Mouse (Mus musculus) heart, embryonic 10.5 days (tissue): ENCODE measurements around the gene Sspn. TPM values are rescaled to one million over a fixed set of nuclear protein-coding genes. Genes with fewer than 3 reads are reported as not detected.

Source experiments
- DNase-seq: peaks from one replicate; pipeline ENCODE4 v3.0.0-alpha.2; 2017; ENCODE audit warnings: low spot score
- H3K27ac ChIP-seq: fragments of 300-500 bp; sonication (generic); 2 replicates; pipeline ENCODE4 v1.5.1; 2016; ENCODE audit warnings: mild to moderate bottlenecking
- H3K27me3 ChIP-seq: fragments of 300-500 bp; sonication (generic); 2 replicates; pipeline ENCODE4 v1.6.1; 2016; ENCODE audit warnings: mild to moderate bottlenecking; ENCODE audit not compliant: poor library complexity, insufficient read depth, severe bottlenecking
- H3K36me3 ChIP-seq: fragments of 300-500 bp; sonication (generic); 2 replicates; pipeline ENCODE4 v1.6.1; 2016; ENCODE audit warnings: mild to moderate bottlenecking, moderate library complexity
- H3K4me1 ChIP-seq: fragments of 300-500 bp; sonication (generic); 2 replicates; pipeline ENCODE4 v1.6.1; 2016; ENCODE audit warnings: mild to moderate bottlenecking
- H3K4me3 ChIP-seq: fragments of 300-500 bp; sonication (generic); 2 replicates; pipeline ENCODE4 v1.5.1; 2016; ENCODE audit warnings: mild to moderate bottlenecking, moderate library complexity
- H3K9me3 ChIP-seq: fragments of 300-500 bp; sonication (generic); 2 replicates; pipeline ENCODE4 v1.6.1; 2016; ENCODE audit warnings: mild to moderate bottlenecking, moderate library complexity
- WGBS: fragments of 180-500 bp; shearing (Covaris S2); methylation state at CpG from one replicate; pipeline ENCODE4 v1.1.7; 2016; 5-methylcytosine and 5-hydroxymethylcytosine counted together
- polyA plus RNA-seq: library from polyadenylated mRNA; unstranded; fragments of >200 nt; fragmentation: Nextera tagmentation; extraction: Ambion mirVana; gene quantifications from 2 replicates; pipeline ENCODE4 v1.2.1, GENCODE M21; 2016

The Sspn gene
- polyA plus RNA-seq, 1 experiment from 2014 or later = 26.6 TPM

DNA sequence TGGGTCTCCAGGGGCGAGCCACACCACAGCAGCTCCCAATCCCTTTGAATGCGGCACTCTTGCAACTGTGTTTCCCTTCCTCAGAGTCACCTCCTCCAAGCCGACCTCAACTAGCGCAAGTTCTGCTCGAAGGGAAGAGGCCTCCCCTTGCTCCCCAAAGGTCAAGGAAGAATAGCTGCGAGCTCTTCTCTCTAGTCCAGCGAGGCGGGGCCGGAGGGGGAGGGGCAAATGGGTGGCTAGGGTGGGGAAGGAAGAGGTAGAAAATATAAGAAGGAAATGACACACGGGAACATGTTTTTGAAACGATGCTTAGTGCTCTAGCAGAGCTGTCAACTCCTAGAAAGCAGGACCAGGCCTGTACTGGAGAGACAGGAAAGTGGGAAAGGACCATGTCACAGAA, 61.1 kb downstream of the Sspn start:
- H3K36me3 ChIP-seq = no peaks in the 10 kb centered on the region
- 86% methylated on average over 11 of the region's 11 CpGs for WGBS
- no peaks in the 10 kb centered on the region for H3K27me3 ChIP-seq
- H3K4me1 ChIP-seq = 0 out of 2 replicates have a peak, but pooled peaks cover 4% of the 10 kb centered on the region
- no peak for DNase-seq
- H3K27ac ChIP-seq = 0 out of 2 replicates have a peak overlapping the region, but pooled peaks have one; percentile 6
- H3K4me3 ChIP-seq = no peak overlapping the region
- H3K9me3 ChIP-seq = no peaks in the 10 kb centered on the region

DNA sequence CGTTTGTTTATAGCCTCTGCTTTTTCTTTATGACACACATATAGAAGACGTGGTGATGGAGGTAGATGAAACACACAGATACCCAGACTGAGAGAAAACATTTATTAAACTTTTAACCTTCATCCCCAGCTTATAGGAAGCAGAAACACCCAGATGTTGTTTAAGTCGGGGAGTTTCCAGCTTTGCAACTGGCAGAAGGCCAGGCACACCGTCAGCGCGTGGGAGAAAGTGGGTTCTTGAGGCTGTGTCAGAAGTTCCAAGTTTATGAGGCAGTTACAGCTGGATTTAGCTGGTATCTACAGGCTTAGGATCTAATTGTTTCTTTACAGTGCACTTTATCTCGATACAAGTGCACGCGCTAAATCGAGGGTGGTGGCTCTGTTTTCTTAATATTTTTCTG, 61.5 kb downstream of the Sspn start:
- Histone ChIP-seq H3K9me3 (no peaks in the 10 kb centered on the region), H3K27me3 (no peaks in the 10 kb centered on the region), H3K27ac (no peak overlapping the region), H3K4me3 (no peak overlapping the region), H3K36me3 (no peaks in the 10 kb centered on the region), H3K4me1 (peaks cover 5% of the 10 kb centered on the region; the same call in 1 of the 2 replicates)
- WGBS = 80% methylated on average over 10 of the region's 10 CpGs
- no peak for DNase-seq

DNA sequence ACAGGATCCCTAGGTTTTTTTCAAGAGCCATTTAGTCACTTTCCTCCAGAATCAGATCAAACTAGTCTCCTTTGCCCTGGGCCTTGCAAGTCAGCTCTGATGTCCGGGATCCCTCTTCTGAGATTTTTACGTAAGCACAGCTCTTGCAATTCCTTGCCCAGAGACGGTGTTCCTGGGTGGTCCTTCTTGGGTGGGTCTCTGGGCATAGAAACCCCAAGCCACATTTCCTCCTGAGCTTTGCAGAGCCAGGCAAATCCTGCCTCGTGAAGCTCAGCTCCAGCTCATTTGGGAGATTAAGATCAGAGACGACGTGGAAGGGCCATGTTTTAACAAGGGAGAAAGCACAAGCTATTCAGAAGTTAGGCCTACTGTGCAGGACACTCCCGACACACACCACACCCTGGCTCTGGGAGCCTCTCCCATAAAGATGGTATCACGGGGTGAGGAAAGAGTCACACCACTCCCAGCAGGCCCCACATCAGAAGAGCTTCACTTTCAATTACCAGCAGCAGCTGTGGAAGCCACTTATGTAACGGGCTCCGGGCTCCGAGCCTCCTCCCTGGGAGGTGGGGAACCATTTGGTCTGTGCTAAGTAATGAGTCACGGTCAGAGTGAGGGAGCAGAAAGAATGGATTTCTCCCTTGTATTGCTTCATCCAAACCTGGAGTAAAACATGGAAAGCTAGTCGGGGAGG, 67.0 kb downstream of the Sspn start:
- H3K27ac ChIP-seq = 0 out of 2 replicates have a peak overlapping the region, but pooled peaks have one; percentile 48
- peaks cover 11% of the 10 kb centered on the region for H3K4me1 ChIP-seq
- H3K36me3 ChIP-seq = no peaks in the 10 kb centered on the region
- no peaks in the 10 kb centered on the region for H3K9me3 ChIP-seq
- 17% methylated on average over 13 of the region's 13 CpGs for WGBS
- H3K4me3 ChIP-seq = no peak overlapping the region
- H3K27me3 ChIP-seq = no peaks in the 10 kb centered on the region
- no peak for DNase-seq

DNA sequence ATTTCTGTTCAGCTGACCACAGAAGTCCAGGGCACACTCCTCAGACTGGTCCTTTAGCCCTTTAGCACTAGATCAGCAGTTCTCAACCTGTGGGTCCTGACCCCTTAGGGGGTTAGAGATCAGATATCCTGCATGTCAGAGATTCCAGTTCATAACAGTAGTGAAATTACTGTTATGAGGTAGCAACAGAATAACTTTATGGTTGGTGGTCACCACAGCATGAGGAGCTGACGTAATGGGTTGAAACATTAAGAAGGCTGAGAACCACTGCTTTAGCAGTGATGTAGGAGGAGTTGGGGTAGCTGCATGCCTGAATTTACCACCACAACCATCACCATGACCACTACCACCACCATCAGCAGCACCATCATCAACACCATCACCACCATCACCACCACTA, 69.3 kb downstream of the Sspn start:
- H3K27me3 ChIP-seq = no peaks in the 10 kb centered on the region
- H3K27ac ChIP-seq = no peak overlapping the region
- 96% methylated on average over 1 of the region's 1 CpGs for WGBS
- no peak overlapping the region for H3K4me3 ChIP-seq
- peaks cover 14% of the 10 kb centered on the region for H3K4me1 ChIP-seq
- H3K36me3 ChIP-seq = no peaks in the 10 kb centered on the region
- DNase-seq = no peak
- H3K9me3 ChIP-seq = no peaks in the 10 kb centered on the region

DNA sequence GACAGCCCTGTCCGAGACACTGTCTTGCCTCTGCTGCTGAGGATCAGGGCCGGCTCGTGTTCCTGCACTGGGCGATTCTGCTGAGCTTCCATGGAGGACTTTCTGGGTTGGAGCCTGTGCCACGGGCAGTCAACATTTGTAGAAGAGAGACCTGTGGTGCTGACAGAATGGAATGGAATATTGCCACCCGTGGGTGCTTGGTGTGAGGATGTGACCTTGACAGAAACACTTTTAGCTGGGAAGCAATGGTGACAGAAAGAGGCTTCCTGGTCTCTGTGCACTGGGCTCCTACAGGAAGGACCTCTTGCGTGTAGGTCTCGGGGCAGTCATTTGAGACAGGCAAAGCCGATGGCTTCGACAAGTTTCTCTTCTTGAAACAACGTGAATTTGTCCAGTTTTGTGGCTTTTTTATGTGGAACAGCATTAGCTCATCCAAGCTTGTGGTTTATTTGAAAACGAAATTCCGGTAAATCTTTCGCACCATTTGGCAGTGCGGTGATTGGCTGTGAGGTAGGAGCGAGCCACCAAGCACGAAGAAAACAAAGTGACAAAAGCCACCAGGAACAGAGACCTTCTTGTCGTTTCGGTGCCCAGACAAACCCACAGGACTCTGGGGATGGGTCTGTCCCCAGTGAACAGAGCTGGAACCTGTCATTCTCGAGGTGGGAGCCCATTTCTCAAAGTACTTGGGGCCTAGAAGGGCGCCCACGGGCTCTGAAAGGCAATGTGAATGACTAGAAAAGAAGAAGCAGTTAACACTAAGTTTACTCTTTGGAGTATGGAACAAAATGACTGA, 70.2 kb downstream of the Sspn start:
- H3K27ac ChIP-seq = no peak overlapping the region
- no peaks in the 10 kb centered on the region for H3K27me3 ChIP-seq
- H3K9me3 ChIP-seq = no peaks in the 10 kb centered on the region
- H3K4me3 ChIP-seq = no peak overlapping the region
- H3K4me1 ChIP-seq = peaks cover 21% of the 10 kb centered on the region
- H3K36me3 ChIP-seq = no peaks in the 10 kb centered on the region
- 82% methylated on average over 22 of the region's 22 CpGs for WGBS
- no peak for DNase-seq

DNA sequence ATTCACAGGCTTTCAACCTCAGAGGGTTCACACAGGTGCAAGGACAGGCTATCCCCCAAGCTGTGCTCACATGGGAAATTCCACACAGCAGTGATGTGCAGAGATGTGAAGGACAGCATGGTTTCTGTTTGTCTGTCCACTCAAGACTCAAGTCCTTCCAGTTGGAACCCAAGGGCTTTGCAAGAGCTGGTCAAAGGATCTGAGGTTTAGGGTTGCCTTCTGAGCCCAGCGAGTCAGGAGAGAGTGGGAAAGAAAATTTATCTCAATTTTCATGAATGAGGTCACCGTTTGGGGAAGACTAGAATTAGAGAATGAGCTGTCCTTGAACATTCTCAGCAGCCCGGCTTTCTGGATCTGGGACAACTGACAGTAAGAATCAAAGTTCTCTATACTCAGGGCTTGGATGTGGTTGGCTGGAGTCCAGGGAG, 72.7 kb downstream of the Sspn start:
- no peak overlapping the region for H3K4me3 ChIP-seq
- 71% methylated on average over 3 of the region's 3 CpGs for WGBS
- no peaks in the 10 kb centered on the region for H3K36me3 ChIP-seq
- H3K27me3 ChIP-seq = no peaks in the 10 kb centered on the region
- peaks cover 36% of the 10 kb centered on the region for H3K4me1 ChIP-seq
- H3K27ac ChIP-seq = no peak overlapping the region
- DNase-seq = no peak
- no peaks in the 10 kb centered on the region for H3K9me3 ChIP-seq

DNA sequence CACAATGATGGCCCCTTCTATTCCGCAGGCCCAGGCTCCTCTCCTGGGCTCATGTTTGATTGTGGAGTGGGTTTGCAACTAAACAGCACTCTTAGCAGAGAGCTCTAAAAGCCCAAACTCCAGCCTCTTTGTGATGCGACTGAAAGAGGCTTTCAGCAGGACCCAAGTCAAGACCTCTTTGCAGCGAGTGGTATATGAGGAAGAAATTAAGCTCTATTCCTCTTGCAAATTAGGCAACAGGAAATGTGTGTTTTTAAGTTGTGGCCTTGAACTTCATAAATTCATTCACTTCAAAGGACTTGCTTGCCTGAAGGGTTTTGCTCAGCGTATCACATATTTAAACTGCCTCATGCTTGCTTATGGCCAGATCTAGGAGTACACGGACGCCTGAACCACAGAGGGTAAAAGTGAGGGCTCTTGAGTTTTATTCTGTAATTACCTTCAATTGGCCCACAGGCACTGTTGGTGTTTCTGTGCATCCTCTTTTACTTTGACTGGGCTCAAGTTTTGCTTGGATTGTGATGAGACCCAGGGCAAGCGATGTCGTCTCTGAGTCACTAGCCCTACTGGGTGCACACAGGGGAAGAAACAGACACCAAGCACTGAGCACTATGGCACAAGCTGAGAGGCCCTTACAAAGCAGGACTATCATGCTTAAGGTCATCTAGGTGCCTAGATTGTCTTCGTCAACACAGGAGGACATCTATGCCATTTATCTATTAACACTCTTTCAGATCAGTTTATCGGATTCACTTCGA, 73.9 kb downstream of the Sspn start:
- Histone ChIP-seq H3K27ac (no peak overlapping the region), H3K27me3 (no peaks in the 10 kb centered on the region), H3K9me3 (no peaks in the 10 kb centered on the region), H3K36me3 (no peaks in the 10 kb centered on the region), H3K4me3 (no peak overlapping the region), H3K4me1 (peaks cover 47% of the 10 kb centered on the region)
- DNase-seq = no peak
- WGBS = 87% methylated on average over 11 of the region's 11 CpGs

DNA sequence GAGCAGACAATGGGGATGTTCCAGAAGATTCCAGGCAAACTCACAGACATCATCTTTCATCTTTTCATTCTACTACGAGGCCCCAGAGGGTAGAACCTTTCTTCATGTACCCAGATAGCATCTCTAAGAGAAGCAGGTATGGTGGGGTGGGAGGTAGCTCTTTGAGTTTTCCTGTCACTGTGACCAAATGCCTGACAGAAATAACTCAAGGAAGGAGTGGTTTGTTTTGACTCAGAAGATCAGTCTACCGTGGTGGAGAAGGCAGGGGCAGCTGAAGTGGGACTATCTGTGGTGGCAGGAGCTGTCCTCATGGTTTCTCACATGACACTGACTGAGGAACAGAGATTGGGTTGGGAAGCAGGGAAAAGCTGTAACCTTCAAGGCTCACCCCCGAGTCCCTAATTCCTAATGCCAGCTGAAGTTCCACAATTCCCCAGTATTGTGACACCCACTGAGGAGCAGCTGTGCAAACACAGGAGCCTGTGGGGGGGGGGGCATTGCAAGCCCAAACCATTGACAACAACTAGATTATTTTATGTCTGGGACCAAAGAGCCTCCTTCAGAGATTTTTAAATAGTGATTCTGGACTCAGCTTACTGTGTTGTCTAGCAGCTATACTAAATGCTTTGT, 74.6 kb downstream of the Sspn start:
- H3K4me1 ChIP-seq = peaks cover 52% of the 10 kb centered on the region
- no peaks in the 10 kb centered on the region for H3K36me3 ChIP-seq
- no peaks in the 10 kb centered on the region for H3K27me3 ChIP-seq
- DNase-seq = no peak
- H3K4me3 ChIP-seq = no peak overlapping the region
- no peak overlapping the region for H3K27ac ChIP-seq
- 44% methylated on average over 3 of the region's 3 CpGs for WGBS
- no peaks in the 10 kb centered on the region for H3K9me3 ChIP-seq

DNA sequence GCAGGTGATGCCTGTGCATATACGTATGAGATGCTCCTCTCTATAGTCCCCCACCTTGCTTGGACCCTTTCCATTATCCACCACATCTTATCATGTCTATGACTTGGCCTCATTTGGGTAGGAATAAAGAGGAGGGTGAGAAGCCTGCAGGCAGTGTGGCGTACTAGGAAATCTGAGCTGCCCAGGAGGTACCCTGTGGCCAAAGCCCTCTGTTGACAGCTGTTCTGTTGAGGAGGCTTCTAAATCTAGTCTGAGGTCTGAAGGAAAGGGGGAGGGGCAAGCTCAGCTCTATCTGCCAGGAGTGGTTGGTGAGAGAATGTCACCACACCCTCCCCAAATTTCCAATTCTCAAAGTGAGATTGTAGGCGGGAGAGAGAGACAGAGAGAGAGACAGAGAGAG, 75.3 kb downstream of the Sspn start:
- Histone ChIP-seq H3K27me3 (no peaks in the 10 kb centered on the region), H3K36me3 (no peaks in the 10 kb centered on the region), H3K9me3 (no peaks in the 10 kb centered on the region), H3K27ac (no peak overlapping the region), H3K4me1 (peaks cover 55% of the 10 kb centered on the region), H3K4me3 (no peak overlapping the region)
- 56% methylated on average over 3 of the region's 3 CpGs for WGBS
- DNase-seq = no peak

DNA sequence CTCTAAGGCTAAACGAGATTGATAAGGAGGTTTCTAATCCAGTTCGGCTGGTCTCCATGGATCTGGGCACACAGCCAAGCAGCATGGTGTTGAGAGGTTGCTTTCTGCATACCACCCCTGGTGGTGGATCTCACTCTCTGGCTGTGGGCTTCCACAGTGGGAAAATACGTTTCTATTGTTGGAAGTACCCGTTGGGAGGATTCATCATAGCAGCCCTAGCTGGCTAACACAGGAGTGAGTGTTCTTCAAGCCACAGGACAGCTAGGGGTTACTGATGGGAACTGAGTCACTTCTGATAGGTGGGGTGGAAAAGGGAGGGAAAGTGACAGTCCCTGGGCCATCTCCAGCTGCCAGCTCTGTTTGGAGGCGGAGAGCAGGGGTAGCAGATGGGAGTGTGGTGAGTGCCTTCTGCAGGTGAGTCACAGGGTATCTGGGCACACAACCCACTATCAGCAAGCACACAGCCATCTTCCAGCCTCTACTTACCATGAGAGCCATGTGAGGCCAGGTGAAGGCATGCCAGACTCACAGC, 77.1 kb downstream of the Sspn start:
- Histone ChIP-seq H3K4me3 (no peak overlapping the region), H3K9me3 (no peaks in the 10 kb centered on the region), H3K27me3 (no peaks in the 10 kb centered on the region), H3K4me1 (peaks cover 55% of the 10 kb centered on the region), H3K36me3 (no peaks in the 10 kb centered on the region), H3K27ac (peak overlapping the region; percentile 42)
- 31% methylated on average over 5 of the region's 5 CpGs for WGBS
- DNase-seq = peak; percentile 80

DNA sequence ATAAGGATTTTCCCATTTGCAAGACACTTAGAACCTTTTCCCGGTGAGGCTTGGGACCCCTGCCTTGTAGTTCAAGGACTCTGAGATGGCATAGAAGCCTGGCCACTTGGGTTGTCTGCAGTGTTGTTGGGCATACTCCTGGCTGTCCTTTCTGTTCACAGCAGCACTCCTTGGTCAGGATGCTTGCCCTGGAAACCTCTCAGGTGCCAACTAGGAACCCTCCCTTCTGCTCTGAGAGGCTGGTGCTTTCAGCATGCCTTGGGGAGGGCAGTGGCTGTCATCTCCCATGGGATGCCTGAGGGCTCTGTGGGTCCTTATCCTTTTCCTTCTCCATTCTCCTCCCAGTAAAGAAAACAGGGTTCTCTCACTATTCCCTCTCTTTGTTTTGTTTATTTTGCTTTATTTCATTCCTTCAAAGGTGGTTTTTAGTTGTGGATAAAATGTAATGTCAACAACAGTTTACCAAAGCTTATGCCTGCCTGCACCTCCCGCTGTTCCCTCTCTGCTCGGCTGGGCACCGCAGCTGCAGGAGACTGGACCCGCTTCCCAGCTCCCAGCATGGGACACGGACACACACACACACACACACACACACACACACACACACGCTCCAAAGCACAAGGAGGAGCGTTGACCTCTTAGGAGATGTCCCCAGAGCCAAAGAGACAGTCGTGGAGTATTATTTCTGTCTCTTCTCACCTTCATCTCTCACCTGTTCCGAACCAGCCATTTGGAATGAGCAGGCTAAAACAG, 77.9 kb downstream of the Sspn start:
- DNase-seq = no peak
- Histone ChIP-seq H3K4me3 (no peak overlapping the region), H3K9me3 (no peaks in the 10 kb centered on the region), H3K4me1 (peaks cover 55% of the 10 kb centered on the region), H3K27ac (0 out of 2 replicates have a peak overlapping the region, but pooled peaks have one; percentile 73), H3K27me3 (no peaks in the 10 kb centered on the region), H3K36me3 (no peaks in the 10 kb centered on the region)
- WGBS = 72% methylated on average over 10 of the region's 10 CpGs
